Mouse (Mus musculus) intestine, embryonic 16.5 days (tissue): Measurements from ENCODE around the gene Man1a. TPM values are rescaled to one million over a fixed set of nuclear protein-coding genes. Genes with fewer than 3 reads are reported as not detected.

Experiments
- ATAC-seq: fragments of 200-750 bp; cut with Nextera tagmentation; 2 replicates; pipeline ENCODE4 v1.8.0; 2017; ENCODE audit warnings: moderate TSS enrichment, moderate library complexity
- H3K27ac ChIP-seq: fragments of 300-500 bp; sonication (generic); 2 replicates; pipeline ENCODE4 v1.5.1; 2014; ENCODE audit warnings: mild to moderate bottlenecking, low read length
- H3K27me3 ChIP-seq: fragments of 300-500 bp; sonication (generic); replicated peaks from 2 replicates; pipeline ENCODE4 v1.6.1; 2014; ENCODE audit warnings: low read length, control low read depth, mixed read lengths; ENCODE audit not compliant: control insufficient read depth, insufficient read depth
- H3K36me3 ChIP-seq: fragments of 300-500 bp; sonication (generic); 2 replicates; pipeline ENCODE4 v1.6.1; 2014; ENCODE audit warnings: low read length, control low read depth; ENCODE audit not compliant: control insufficient read depth, insufficient read depth
- H3K4me1 ChIP-seq: fragments of 300-500 bp; sonication (generic); 2 replicates; pipeline ENCODE4 v1.6.1; 2014; ENCODE audit warnings: low read length, control low read depth, mixed read lengths; ENCODE audit not compliant: control insufficient read depth, insufficient read depth
- H3K4me2 ChIP-seq: fragments of 300-500 bp; sonication (generic); 2 replicates; pipeline ENCODE4 v1.6.1; 2014; ENCODE audit warnings: low read depth, low read length, control low read depth
- H3K4me3 ChIP-seq: fragments of 300-500 bp; sonication (generic); 2 replicates; pipeline ENCODE4 v1.5.1; 2014; ENCODE audit warnings: mild to moderate bottlenecking, low read length
- H3K9ac ChIP-seq: fragments of 300-500 bp; sonication (generic); 2 replicates; pipeline ENCODE4 v1.6.1; 2014; ENCODE audit warnings: low read depth, low read length
- H3K9me3 ChIP-seq: fragments of 300-500 bp; sonication (generic); 2 replicates; pipeline ENCODE4 v1.6.1; 2016; ENCODE audit warnings: low read length, control low read depth; ENCODE audit not compliant: control insufficient read depth
- WGBS: fragments of 180-500 bp; shearing (Covaris S2); extraction: QIAGEN DNeasy Blood & Tissue Kit; methylation state at CpG from one replicate; pipeline ENCODE4 v1.1.7; 2014; 5-methylcytosine and 5-hydroxymethylcytosine counted together
- polyA plus RNA-seq: library from polyadenylated mRNA; unstranded; fragments of >200 nt; fragmentation: Nextera tagmentation; extraction: Ambion mirVana; gene quantifications from 2 replicates; pipeline ENCODE4 v1.2.1, GENCODE M21; 2015

Gene Man1a
- polyA plus RNA-seq, 1 experiment from 2014 or later: 11.2 TPM

DNA sequence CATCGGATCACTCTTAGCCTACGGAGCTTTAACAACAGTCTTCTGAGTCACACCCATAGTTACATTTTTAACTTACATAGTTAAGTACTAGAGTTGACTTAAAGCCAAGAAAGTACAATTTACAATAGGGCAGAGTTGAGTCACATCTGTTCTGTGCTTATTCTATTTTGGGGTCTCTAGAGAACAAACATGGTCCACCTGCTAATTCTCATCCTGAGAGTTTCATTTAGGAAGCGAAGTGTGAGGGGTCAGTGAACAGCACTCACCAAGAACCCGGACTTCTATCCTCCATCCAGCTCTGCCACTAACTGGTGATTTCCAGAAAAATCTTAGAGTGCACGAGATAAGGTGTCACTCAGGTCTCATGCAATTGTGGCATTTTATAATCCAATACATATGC, 7.0 kb downstream of the Man1a start:
- WGBS: 88% methylated on average over 5 of the region's 5 CpGs
- H3K4me1 ChIP-seq: peaks cover 8% of the 10 kb centered on the region
- ATAC-seq: no peak
- no peak overlapping the region for H3K4me2 ChIP-seq
- H3K36me3 ChIP-seq: no peaks in the 10 kb centered on the region
- no peak overlapping the region for H3K27ac ChIP-seq
- no peaks in the 10 kb centered on the region for H3K27me3 ChIP-seq
- H3K4me3 ChIP-seq: no peak overlapping the region
- no peaks in the 10 kb centered on the region for H3K9me3 ChIP-seq
- H3K9ac ChIP-seq: no peak overlapping the region

- no peak for ATAC-seq
- Histone ChIP-seq H3K4me1 (peaks cover 5% of the 10 kb centered on the region; the same call in 1 of the 2 replicates), H3K4me3 (no peak overlapping the region), H3K4me2 (no peak overlapping the region), H3K9ac (no peak overlapping the region), H3K36me3 (no peaks in the 10 kb centered on the region), H3K27me3 (no peaks in the 10 kb centered on the region), H3K9me3 (no peaks in the 10 kb centered on the region), H3K27ac (no peak overlapping the region)
Measured at GRCm38 (mm10) chr10:54066683-54067082, 9.7 kb downstream of the Man1a start.

DNA sequence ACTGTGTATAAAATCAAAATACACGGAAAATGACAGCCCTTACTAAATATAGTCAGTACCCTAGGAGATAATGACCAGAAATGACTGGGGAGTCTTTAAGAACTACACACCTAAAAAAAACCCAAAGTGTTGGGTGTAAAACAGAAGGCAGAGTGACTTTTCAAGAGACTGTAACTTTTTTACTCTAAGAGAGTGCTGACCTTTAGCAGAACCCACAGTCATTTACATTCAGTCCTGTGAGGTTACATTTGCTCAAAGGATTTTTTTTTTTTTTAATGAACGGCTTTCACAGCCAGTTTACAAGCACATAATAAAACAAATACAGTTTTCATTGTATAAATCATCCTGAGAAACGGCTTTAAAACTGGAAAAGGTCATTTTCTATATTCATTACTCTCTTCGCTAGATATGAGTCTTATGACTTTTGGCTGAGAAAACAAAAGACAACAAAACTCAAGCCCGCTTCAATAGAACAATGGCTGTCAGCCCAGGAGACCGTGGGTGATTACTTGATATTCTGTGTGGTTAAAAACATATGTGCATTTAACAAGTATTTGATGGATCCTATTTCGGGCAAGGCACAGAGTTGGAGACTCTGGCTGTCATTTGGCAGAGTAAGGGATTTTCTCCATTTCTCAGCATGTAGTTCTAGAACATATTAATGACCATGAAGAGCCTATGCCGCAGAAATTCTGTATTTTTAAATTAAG, 12.7 kb downstream of the Man1a start:
- no peaks in the 10 kb centered on the region for H3K9me3 ChIP-seq
- H3K9ac ChIP-seq: no peak overlapping the region
- H3K4me2 ChIP-seq: no peak overlapping the region
- no peaks in the 10 kb centered on the region for H3K27me3 ChIP-seq
- H3K4me3 ChIP-seq: no peak overlapping the region
- 68% methylated on average over 8 of the region's 8 CpGs for WGBS
- H3K27ac ChIP-seq: no peak overlapping the region
- no peaks in the 10 kb centered on the region for H3K4me1 ChIP-seq
- no peaks in the 10 kb centered on the region for H3K36me3 ChIP-seq
- no peak for ATAC-seq

DNA sequence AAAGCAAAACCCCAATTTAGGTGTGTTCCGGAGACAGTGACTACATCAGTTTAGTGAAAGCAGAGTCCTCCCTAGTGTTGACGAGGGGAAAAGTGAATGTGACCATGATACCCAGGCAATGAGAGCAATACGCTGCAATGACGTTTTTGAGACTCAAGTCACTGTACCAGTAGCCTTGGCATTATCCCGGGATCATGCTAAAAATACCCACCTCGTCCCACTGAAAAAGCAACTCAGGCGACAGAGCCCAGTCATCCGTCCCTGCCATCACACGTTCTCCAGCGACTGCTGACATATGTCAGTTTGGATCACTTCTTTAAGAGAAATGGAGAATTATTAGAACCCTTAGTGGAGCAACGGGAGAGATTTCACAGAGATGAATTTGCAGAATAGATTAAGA, 13.6 kb downstream of the Man1a start:
- 89% methylated on average over 11 of the region's 11 CpGs for WGBS
- H3K9me3 ChIP-seq: no peaks in the 10 kb centered on the region
- H3K9ac ChIP-seq: no peak overlapping the region
- no peak overlapping the region for H3K4me3 ChIP-seq
- no peaks in the 10 kb centered on the region for H3K36me3 ChIP-seq
- no peaks in the 10 kb centered on the region for H3K4me1 ChIP-seq
- no peak overlapping the region for H3K27ac ChIP-seq
- no peaks in the 10 kb centered on the region for H3K27me3 ChIP-seq
- ATAC-seq: no peak
- no peak overlapping the region for H3K4me2 ChIP-seq

DNA sequence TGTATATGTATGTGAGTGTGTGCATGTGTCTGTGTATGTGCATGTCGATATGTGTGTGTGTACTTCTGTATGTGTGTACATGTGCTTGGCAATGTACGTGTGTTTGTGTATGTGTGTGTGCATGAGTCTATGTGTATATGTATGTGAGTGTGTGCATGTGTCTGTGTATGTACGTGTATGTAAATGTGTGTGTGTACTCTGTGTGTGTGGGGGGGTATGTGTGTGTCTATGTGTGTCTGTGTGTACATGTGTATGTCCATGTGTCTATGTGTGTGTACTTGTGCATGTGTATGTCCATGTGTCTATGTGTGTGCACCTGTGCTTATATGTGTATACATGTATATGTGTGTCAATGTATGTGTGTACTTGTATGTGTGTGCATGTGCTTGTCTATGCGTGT, 15.2 kb downstream of the Man1a start:
- no peaks in the 10 kb centered on the region for H3K9me3 ChIP-seq
- H3K27me3 ChIP-seq: no peaks in the 10 kb centered on the region
- no peaks in the 10 kb centered on the region for H3K36me3 ChIP-seq
- ATAC-seq: no peak
- no peak overlapping the region for H3K4me3 ChIP-seq
- no peaks in the 10 kb centered on the region for H3K4me1 ChIP-seq
- no peak overlapping the region for H3K4me2 ChIP-seq
- H3K9ac ChIP-seq: no peak overlapping the region
- WGBS: 96% methylated on average over 4 of the region's 4 CpGs
- no peak overlapping the region for H3K27ac ChIP-seq

- ATAC-seq: no peak
- no peak overlapping the region for H3K4me3 ChIP-seq
- H3K27me3 ChIP-seq: no peaks in the 10 kb centered on the region
- H3K4me2 ChIP-seq: no peak overlapping the region
- 75% methylated on average over 7 of the region's 7 CpGs for WGBS
- no peaks in the 10 kb centered on the region for H3K4me1 ChIP-seq
- no peaks in the 10 kb centered on the region for H3K36me3 ChIP-seq
- no peaks in the 10 kb centered on the region for H3K9me3 ChIP-seq
- no peak overlapping the region for H3K9ac ChIP-seq
- H3K27ac ChIP-seq: no peak overlapping the region
Measured at GRCm38 (mm10) chr10:54060587-54060986, 15.8 kb downstream of the Man1a start.

DNA sequence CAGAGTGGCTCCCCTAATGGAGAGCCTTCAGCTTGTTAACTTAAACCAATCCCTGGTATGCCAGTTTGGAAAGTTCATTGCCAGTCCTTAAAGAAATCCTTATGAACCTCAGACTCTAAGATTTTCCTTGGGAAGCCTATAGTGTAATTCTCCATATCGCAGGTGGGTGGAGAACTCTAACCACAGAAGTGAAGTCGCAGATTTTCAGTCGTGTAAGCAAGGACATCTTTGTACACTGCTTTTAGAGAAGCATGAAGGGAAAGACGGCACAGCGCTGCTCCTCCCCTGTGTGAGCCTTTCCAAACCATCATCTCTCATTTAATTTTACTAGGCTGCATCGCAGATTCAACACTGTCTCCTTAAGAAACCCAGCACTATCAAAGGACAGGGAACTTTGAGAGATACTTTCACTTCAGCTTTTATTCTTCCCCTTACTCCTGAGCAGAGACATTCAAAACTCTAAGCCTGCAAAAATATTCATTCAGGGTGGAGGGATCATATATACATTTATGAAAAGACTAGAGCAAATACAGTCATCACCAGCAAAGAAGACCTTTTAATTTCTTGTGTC, 16.6 kb downstream of the Man1a start:
- no peaks in the 10 kb centered on the region for H3K27me3 ChIP-seq

DNA sequence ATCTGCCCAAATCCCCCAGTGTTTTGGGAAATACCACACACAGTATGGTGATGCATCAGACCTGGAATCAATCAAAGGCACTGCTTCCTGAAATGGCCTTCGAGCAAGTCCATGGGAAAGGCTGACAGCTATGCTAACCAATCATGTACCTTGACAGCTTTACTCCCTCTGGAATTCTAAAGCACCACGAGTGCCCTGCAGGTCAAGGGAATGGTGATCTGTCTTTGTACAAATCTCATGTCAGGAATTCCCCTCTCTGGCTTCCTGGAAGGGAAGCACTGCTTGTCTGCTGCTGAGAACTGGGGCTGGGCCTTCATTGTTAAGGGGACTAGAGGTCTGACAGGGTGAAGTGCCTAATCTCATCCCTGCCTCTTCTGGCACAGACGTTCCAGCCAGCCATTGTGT, 17.3 kb downstream of the Man1a start:
- Histone ChIP-seq H3K4me1 (no peaks in the 10 kb centered on the region), H3K36me3 (no peaks in the 10 kb centered on the region), H3K27me3 (no peaks in the 10 kb centered on the region), H3K4me2 (no peak overlapping the region), H3K9me3 (no peaks in the 10 kb centered on the region), H3K27ac (no peak overlapping the region), H3K4me3 (no peak overlapping the region), H3K9ac (no peak overlapping the region)
- 14% methylated on average over 3 of the region's 3 CpGs for WGBS
- no peak for ATAC-seq

More for the DNA sequence above, 16.6 kb downstream of the Man1a start:
- H3K36me3 ChIP-seq: no peaks in the 10 kb centered on the region
- no peaks in the 10 kb centered on the region for H3K4me1 ChIP-seq
- no peak overlapping the region for H3K4me2 ChIP-seq
- 38% methylated on average over 6 of the region's 6 CpGs for WGBS
- H3K27ac ChIP-seq: no peak overlapping the region
- H3K9ac ChIP-seq: no peak overlapping the region
- ATAC-seq: no peak
- no peak overlapping the region for H3K4me3 ChIP-seq
- H3K9me3 ChIP-seq: no peaks in the 10 kb centered on the region

DNA sequence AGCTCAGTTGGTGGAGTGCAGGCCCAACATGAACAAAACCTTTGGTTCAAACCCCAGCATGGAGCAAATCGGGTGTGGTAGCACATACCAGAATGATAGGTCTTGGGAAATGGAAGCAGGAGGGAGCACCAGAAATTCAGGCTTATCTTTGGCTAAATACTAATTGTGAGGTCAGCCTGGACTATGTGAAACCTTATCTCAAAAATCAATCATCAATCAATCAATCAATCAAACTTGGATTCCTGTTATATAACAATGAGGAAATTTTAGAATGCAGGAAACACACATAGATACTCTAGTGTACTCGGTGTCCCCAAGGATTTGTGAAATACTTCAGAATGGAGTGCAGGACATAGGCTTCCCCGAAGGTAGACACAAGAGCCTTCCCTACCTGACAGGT, 17.8 kb downstream of the Man1a start:
- no peaks in the 10 kb centered on the region for H3K9me3 ChIP-seq
- no peak overlapping the region for H3K4me2 ChIP-seq
- WGBS: 52% methylated on average over 3 of the region's 3 CpGs
- no peak for ATAC-seq
- H3K27me3 ChIP-seq: no peaks in the 10 kb centered on the region
- H3K4me3 ChIP-seq: no peak overlapping the region
- no peaks in the 10 kb centered on the region for H3K36me3 ChIP-seq
- H3K4me1 ChIP-seq: no peaks in the 10 kb centered on the region
- no peak overlapping the region for H3K27ac ChIP-seq
- H3K9ac ChIP-seq: no peak overlapping the region

- no peak for ATAC-seq
- H3K9me3 ChIP-seq: no peaks in the 10 kb centered on the region
- no peak overlapping the region for H3K4me2 ChIP-seq
- H3K9ac ChIP-seq: no peak overlapping the region
- no peaks in the 10 kb centered on the region for H3K4me1 ChIP-seq
- no peaks in the 10 kb centered on the region for H3K27me3 ChIP-seq
- 85% methylated on average over 4 of the region's 4 CpGs for WGBS
- no peak overlapping the region for H3K4me3 ChIP-seq
- no peak overlapping the region for H3K27ac ChIP-seq
- no peaks in the 10 kb centered on the region for H3K36me3 ChIP-seq
Measured at GRCm38 (mm10) chr10:54054188-54054587, 22.2 kb downstream of the Man1a start.
